Mouse (Mus musculus) forebrain, embryonic 15.5 days (tissue): ENCODE data around the gene Olfr960. TPM values are rescaled to one million over a fixed set of nuclear protein-coding genes. Genes with fewer than 3 reads are reported as not detected.

Source experiments
- ATAC-seq: fragments of 200-750 bp; cut with Nextera tagmentation; replicated peaks from 2 replicates; pipeline ENCODE4 v1.8.0; 2017; ENCODE audit warnings: mild to moderate bottlenecking, moderate TSS enrichment, moderate library complexity
- H3K27ac ChIP-seq: fragments of 300-500 bp; sonication (generic); replicated peaks from 2 replicates; pipeline ENCODE4 v1.5.1; 2015; ENCODE audit warnings: mild to moderate bottlenecking, inconsistent platforms
- H3K27me3 ChIP-seq: fragments of 300-500 bp; sonication (generic); 2 replicates; pipeline ENCODE4 v1.6.1; 2015; ENCODE audit warnings: inconsistent platforms
- H3K36me3 ChIP-seq: fragments of 300-500 bp; sonication (generic); 2 replicates; pipeline ENCODE4 v1.6.1; 2015; ENCODE audit warnings: mild to moderate bottlenecking, inconsistent platforms
- H3K4me1 ChIP-seq: fragments of 300-500 bp; sonication (generic); 2 replicates; pipeline ENCODE4 v1.6.1; 2015; ENCODE audit warnings: inconsistent platforms
- H3K4me2 ChIP-seq: fragments of 300-500 bp; sonication (generic); replicated peaks from 2 replicates; pipeline ENCODE4 v1.6.1; 2015; ENCODE audit warnings: mild to moderate bottlenecking, inconsistent platforms
- H3K4me3 ChIP-seq: fragments of 300-500 bp; sonication (generic); 2 replicates; pipeline ENCODE4 v1.5.1; 2015; ENCODE audit warnings: mild to moderate bottlenecking, inconsistent platforms
- H3K9ac ChIP-seq: fragments of 300-500 bp; sonication (generic); replicated peaks from 2 replicates; pipeline ENCODE4 v1.6.1; 2015; ENCODE audit warnings: mild to moderate bottlenecking, inconsistent platforms
- H3K9me3 ChIP-seq: fragments of 300-500 bp; sonication (generic); 2 replicates; pipeline ENCODE4 v1.6.1; 2016; ENCODE audit warnings: inconsistent platforms
- WGBS: fragments of 180-500 bp; shearing (Covaris S2); methylation state at CpG from one replicate; pipeline ENCODE4 v1.1.7; 2015; ENCODE audit warnings: mixed read lengths; 5-methylcytosine and 5-hydroxymethylcytosine counted together
- polyA plus RNA-seq: library from polyadenylated mRNA; unstranded; fragments of >200 nt; fragmentation: Nextera tagmentation; extraction: Ambion mirVana; gene quantifications from 2 replicates; pipeline ENCODE4 v1.2.1, GENCODE M21; 2015

Gene Olfr960
- not detected in 2 replicates for polyA plus RNA-seq

DNA sequence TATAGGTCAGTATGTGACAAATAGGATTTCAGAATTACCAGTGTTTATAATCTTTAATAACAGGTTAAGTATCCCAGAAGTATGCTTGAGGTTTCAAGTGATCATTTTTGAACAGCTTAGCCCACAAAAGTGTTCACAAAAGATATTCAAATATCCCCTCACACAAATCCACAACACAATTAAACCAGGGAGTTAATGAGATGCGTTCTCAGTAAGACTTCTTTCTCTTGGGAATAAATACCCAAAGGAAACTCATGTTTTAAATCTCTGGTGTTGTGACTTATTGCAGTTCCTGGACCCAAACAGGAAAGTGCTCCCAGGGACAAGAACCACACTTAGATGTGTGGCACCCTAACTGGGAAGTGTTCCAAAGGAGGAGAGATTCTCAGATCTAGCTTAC lies at the start of gene Olfr960:
Gene Olfr960, plus strand, starts transcription at position 301 of the 400 bp plus-strand sequence.
- Histone ChIP-seq H3K9me3 (no peaks in the 10 kb centered on the region), H3K4me3 (no peak within 1 kb of the TSS), H3K27ac (no peak within 1 kb of the TSS), H3K36me3 (no peaks in the 10 kb centered on the region), H3K4me1 (no peaks in the 10 kb centered on the region), H3K9ac (no peak within 1 kb of the TSS), H3K27me3 (no peaks in the 10 kb centered on the region), H3K4me2 (no peak within 1 kb of the TSS)
- no peak for ATAC-seq
- WGBS: 27% methylated on average over 1 of the region's 1 CpGs

DNA sequence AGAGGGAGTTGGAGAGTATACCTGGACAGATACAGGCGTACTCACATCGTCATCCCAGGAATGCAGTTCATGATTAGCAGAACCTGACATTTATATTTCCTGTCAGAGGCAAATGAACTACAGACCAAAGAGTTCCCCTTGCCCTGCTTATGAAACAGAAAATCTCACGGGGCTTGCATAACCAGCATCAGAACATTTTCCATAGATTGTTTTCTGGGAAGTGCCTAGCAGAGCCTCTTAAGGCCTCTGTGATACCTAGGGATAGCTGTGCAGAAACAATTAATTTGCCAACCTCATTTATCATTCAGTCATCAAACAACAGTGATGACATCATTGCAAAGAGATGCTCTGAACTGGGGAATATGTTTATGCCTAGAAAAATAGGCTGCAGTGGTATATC lies 45.7 kb upstream of the Olfr960 start, which contains the start of gene Olfr959:
Gene Olfr959, minus strand, starts transcription at position 101 of the 400 bp plus-strand sequence.
- 94% methylated on average over 3 of the region's 3 CpGs for WGBS
- Histone ChIP-seq H3K36me3 (no peaks in the 10 kb centered on the region), H3K9me3 (no peaks in the 10 kb centered on the region), H3K9ac (no peak within 1 kb of the TSS), H3K4me2 (no peak within 1 kb of the TSS), H3K4me3 (no peak within 1 kb of the TSS), H3K27ac (no peak within 1 kb of the TSS), H3K4me1 (no peaks in the 10 kb centered on the region), H3K27me3 (no peaks in the 10 kb centered on the region)
- no peak for ATAC-seq

DNA sequence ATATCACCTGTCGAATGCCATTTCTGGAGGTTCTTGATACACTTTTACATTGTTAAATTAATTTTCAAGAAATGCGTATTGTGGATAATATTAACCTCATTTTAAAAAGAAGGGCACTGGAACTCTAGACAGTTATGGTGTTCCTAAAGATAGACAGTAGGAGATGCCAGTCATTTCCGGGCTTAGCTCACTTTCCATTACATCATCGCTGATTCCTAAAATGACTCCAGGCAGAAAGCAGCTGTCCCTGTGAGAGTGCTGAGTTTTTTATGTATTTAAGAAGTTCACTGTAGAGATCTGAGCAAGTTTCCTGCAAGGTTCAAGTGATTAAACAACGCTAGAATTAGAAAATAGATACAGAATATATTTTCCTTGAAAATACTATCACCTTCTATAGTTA lies 44.1 kb upstream of the Olfr960 start:
- H3K27ac ChIP-seq: no peak overlapping the region
- ATAC-seq: no peak
- H3K27me3 ChIP-seq: no peaks in the 10 kb centered on the region
- H3K4me1 ChIP-seq: no peaks in the 10 kb centered on the region
- no peak overlapping the region for H3K4me3 ChIP-seq
- WGBS: 89% methylated on average over 5 of the region's 5 CpGs
- H3K9me3 ChIP-seq: no peaks in the 10 kb centered on the region
- H3K4me2 ChIP-seq: no peak overlapping the region
- no peak overlapping the region for H3K9ac ChIP-seq
- no peaks in the 10 kb centered on the region for H3K36me3 ChIP-seq

DNA sequence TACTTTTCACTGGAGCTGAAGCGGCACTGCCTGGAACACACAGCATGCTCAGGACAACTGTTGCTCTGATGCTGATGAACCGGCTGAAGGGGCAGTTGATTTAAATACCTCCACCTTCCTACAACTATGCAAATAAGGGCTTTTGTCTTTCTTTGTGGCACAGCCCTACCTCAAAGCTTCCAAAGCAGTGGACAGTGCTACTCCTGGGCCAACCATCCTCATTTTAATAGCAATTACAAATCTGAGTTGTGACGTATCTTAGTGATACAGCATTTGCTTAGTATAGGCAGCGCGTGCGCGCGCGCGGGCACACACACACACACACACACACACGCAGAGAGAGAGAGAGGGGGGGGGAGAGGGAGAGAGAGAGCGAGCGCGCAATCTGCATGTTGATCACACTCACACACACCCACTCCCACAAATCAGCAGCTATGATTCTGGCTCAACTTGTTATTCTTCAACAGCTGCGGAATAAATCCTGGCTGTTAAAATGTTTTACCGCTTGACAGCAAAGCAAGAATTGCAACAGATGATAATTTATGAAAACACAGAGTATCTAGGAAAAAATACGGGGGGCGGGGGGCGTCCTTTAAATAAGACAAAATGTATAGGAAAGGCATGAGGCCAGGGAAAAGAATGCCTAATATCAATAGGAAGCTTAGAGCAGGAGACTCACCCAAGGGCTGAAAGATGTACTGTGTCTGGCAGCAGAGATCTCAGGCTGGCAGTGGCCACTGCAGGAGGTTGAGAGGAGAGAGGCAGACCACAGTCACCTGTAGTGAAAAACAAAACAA lies 18.4 kb upstream of the Olfr960 start:
- H3K27me3 ChIP-seq: 0 out of 2 replicates have a peak, but pooled peaks cover 2% of the 10 kb centered on the region
- peak overlapping the region; percentile 35 for H3K4me3 ChIP-seq
- peak overlapping the region; percentile 42 for H3K27ac ChIP-seq
- no peaks in the 10 kb centered on the region for H3K36me3 ChIP-seq
- peak overlapping the region; percentile 65 for H3K4me2 ChIP-seq
- 0% methylated on average over 19 of the region's 19 CpGs for WGBS
- H3K4me1 ChIP-seq: peaks cover 24% of the 10 kb centered on the region
- ATAC-seq: peak; percentile 97
- H3K9me3 ChIP-seq: no peaks in the 10 kb centered on the region
- peak overlapping the region; percentile 29 for H3K9ac ChIP-seq

DNA sequence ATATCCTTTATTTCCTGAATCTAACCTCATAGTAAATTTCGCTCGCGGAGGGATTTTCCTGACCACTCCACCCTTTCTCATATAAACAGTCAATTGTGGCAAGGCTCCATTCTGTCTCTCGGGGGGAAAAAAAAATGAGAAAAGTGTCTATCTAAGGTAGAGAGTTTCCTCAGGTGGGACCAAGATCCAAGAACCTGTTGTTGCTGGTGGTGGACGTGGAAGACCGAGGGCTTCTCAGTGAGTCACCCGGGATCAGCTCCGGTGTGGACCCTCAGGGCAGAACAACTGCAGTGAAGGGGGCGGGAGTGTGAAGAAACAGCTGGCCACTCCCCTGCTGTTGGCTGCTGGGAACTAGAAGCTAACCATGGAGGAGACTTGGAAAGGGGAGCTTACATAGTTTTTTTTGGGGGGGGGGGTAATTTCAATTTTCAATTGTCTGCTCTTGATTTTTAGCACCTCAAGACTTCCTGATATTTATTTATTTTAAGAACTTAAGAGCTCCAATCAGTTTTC lies 17.8 kb upstream of the Olfr960 start:
- peaks cover 24% of the 10 kb centered on the region for H3K4me1 ChIP-seq
- peak; percentile 41 for ATAC-seq
- peak overlapping the region; percentile 65 for H3K4me2 ChIP-seq
- H3K27me3 ChIP-seq: 0 out of 2 replicates have a peak, but pooled peaks cover 2% of the 10 kb centered on the region
- WGBS: under 1% methylated on average over 9 of the region's 9 CpGs
- peak overlapping the region; percentile 35 for H3K4me3 ChIP-seq
- peak overlapping the region; percentile 42 for H3K27ac ChIP-seq
- no peaks in the 10 kb centered on the region for H3K9me3 ChIP-seq
- no peaks in the 10 kb centered on the region for H3K36me3 ChIP-seq
- peak overlapping the region; percentile 29 for H3K9ac ChIP-seq

DNA sequence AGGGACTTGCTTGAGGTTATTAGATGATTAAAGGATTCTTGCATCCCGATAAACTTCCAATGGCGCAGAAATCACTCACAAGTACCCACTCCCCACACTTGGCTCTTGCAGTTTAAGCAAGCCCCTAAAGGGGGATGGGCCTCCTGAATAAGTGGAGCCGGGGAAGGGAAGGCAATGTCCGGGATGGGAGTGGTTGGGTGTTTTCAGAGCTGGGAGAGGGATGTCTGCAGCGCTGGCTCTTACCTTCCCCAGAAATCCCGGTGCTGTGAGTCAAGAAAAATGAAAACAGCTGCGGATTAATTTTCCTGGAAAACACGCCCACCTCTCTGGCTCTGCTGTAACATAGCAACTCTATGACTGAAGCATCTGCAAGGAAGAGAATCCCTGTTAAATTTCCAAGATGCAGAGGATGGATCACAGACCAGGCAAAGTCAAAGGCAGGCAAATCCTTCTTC lies 17.1 kb upstream of the Olfr960 start, which contains the start of gene AW551984:
Gene AW551984, minus strand, starts transcription at position 405 of the 455 bp plus-strand sequence.
- H3K9ac ChIP-seq: peak within 1 kb of the TSS; percentile 36
- peak within 1 kb of the TSS; percentile 65 for H3K4me2 ChIP-seq
- no peaks in the 10 kb centered on the region for H3K36me3 ChIP-seq
- ATAC-seq: peak; percentile 41; the same call in 1 of the 2 replicates
- WGBS: under 1% methylated on average over 8 of the region's 8 CpGs
- peak within 1 kb of the TSS; percentile 35 for H3K4me3 ChIP-seq
- peak within 1 kb of the TSS; percentile 42 for H3K27ac ChIP-seq
- H3K9me3 ChIP-seq: no peaks in the 10 kb centered on the region
- 0 out of 2 replicates have a peak, but pooled peaks cover 2% of the 10 kb centered on the region for H3K27me3 ChIP-seq
- peaks cover 24% of the 10 kb centered on the region for H3K4me1 ChIP-seq

DNA sequence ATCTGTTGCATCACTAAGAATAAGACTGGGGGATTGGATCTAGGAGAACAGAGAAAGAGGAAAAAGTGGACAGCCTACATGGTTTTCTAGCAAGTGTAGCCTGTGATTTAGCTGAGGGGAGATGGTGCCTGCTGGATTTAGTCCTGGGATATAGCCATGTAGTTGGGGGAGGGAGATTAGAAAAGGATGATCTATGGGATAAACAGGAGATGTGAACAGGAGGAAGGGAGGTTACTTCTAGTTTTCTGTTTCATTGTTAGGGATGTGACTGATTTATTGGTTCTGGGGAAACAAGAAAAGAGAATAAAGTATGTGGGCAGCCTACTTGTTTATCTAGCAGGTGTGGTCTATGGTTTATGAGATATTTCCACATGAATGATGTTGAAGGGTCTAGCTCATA lies 12.7 kb upstream of the Olfr960 start:
- peaks cover 11% of the 10 kb centered on the region for H3K4me1 ChIP-seq
- no peak overlapping the region for H3K4me3 ChIP-seq
- H3K9ac ChIP-seq: no peak overlapping the region
- H3K4me2 ChIP-seq: no peak overlapping the region
- H3K27ac ChIP-seq: no peak overlapping the region
- H3K36me3 ChIP-seq: no peaks in the 10 kb centered on the region
- no peak for ATAC-seq
- no peaks in the 10 kb centered on the region for H3K9me3 ChIP-seq
- H3K27me3 ChIP-seq: 0 out of 2 replicates have a peak, but pooled peaks cover 2% of the 10 kb centered on the region

DNA sequence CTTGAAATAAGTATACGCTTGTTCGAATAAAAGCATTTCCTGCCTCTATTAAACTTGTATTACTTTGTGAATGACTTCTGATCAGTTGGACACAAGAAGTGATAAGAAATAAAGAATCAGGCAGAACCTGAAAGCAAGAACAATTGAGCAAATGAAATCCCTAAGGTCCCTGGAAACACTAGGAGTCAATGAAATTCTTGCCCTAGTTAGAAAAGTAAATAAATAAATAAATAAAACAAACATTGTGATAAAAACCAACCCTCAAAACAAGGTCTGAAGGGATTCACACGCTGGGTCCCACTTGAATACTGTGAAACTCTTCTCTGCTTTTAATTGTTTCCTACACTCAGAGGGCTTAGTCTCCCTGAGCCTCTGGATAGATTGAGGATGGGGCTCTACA lies 10.8 kb upstream of the Olfr960 start, which contains the start of gene Olfr148:
Gene Olfr148, plus strand, starts transcription at position 301 of the 400 bp plus-strand sequence.
- H3K36me3 ChIP-seq: no peaks in the 10 kb centered on the region
- H3K9ac ChIP-seq: no peak within 1 kb of the TSS
- WGBS: 74% methylated on average over 3 of the region's 3 CpGs
- H3K4me1 ChIP-seq: no peaks in the 10 kb centered on the region
- ATAC-seq: no peak
- H3K27ac ChIP-seq: no peak within 1 kb of the TSS
- no peak within 1 kb of the TSS for H3K4me2 ChIP-seq
- H3K9me3 ChIP-seq: no peaks in the 10 kb centered on the region
- no peaks in the 10 kb centered on the region for H3K27me3 ChIP-seq
- H3K4me3 ChIP-seq: no peak within 1 kb of the TSS

DNA sequence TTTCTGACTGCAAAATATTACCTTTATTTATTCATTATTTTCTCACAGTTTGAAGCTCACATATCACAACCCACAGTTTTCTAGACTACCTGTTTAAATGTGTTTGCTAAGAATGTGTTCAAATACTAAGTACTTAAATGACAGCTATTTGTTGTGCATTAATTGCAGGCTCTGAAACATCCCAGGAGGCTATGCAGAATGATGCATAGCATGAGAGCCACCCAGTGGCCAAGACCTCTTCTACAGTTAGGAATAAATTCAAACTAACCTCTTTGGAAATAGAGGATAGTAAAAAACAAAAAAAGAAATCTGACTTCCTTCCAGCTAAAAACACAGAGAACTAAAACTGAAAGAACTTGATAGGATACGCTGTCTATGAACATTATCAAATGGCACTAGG lies 9.2 kb upstream of the Olfr960 start:
- Histone ChIP-seq H3K27ac (no peak overlapping the region), H3K4me3 (no peak overlapping the region), H3K9me3 (no peaks in the 10 kb centered on the region), H3K4me2 (no peak overlapping the region), H3K27me3 (no peaks in the 10 kb centered on the region), H3K9ac (no peak overlapping the region), H3K36me3 (no peaks in the 10 kb centered on the region), H3K4me1 (no peaks in the 10 kb centered on the region)
- 52% methylated on average over 1 of the region's 1 CpGs for WGBS
- ATAC-seq: peak; percentile 68

DNA sequence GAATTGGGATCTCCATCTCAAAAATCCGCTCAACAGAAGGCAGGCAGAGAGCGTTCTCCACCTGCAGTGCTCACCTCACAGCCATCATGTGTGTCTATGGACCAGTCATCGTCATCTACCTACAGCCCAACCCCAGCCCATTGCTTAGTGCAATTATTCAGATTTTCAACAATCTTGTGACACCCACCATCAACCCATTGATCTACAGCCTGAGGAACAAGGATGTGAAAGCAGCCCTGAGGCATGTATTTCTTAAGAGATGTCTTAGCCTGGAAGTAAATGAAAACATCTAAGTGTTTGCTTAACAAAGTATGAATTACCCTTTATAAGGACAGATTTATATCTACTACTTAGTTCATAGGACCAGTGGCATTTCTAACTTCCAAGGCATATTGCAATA lies 2.6 kb downstream of the Olfr960 start:
- no peak for ATAC-seq
- Histone ChIP-seq H3K4me2 (no peak overlapping the region), H3K4me1 (no peaks in the 10 kb centered on the region), H3K9me3 (no peaks in the 10 kb centered on the region), H3K27me3 (no peaks in the 10 kb centered on the region), H3K27ac (no peak overlapping the region), H3K36me3 (no peaks in the 10 kb centered on the region), H3K9ac (no peak overlapping the region), H3K4me3 (no peak overlapping the region)
- WGBS: 95% methylated on average over 3 of the region's 3 CpGs

DNA sequence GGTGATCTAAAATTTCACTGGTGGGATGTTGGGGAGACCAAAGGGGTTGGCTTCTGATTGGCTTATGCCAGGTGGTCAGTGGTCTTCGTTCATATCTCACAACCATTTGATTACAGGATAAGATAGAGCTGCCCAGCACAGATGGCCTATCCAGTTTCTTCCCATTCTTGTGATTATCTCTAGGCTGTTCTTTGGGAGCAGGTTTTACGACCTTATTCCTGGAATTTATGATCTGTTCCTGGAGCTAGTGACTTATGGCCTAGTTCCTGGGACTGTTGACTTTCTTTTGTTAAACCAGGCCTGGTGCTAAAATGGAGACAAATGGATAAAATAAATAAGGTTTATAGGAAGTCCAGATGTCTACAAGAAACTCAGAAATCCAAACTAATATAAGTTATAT lies 3.5 kb downstream of the Olfr960 start:
- Histone ChIP-seq H3K4me1 (no peaks in the 10 kb centered on the region), H3K4me3 (no peak overlapping the region), H3K4me2 (no peak overlapping the region), H3K27ac (no peak overlapping the region), H3K9ac (no peak overlapping the region), H3K36me3 (no peaks in the 10 kb centered on the region), H3K27me3 (no peaks in the 10 kb centered on the region), H3K9me3 (no peaks in the 10 kb centered on the region)
- no peak for ATAC-seq
- WGBS: 93% methylated on average over 2 of the region's 2 CpGs

DNA sequence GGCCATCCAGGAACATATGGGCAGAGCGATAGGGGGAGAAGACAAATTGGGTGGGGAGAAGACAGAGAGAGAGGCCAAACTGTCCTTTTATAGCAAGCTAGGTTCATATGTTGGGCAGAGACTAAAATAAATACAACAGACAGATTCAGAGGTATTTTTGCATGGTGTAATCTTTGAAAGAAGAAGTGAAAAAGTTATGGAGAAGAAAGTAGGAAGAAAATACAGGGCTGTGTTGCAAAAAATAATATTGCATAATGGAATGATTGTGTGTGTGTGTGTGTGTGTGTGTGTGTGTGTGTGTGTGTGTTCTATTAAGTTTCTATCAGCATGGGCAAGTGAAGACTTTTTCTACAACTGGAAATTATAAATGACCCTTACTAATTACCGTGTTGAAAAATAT lies 7.9 kb downstream of the Olfr960 start:
- no peak overlapping the region for H3K27ac ChIP-seq
- no peak overlapping the region for H3K9ac ChIP-seq
- no peaks in the 10 kb centered on the region for H3K9me3 ChIP-seq
- no peaks in the 10 kb centered on the region for H3K36me3 ChIP-seq
- H3K27me3 ChIP-seq: no peaks in the 10 kb centered on the region
- no peak for ATAC-seq
- no peak overlapping the region for H3K4me2 ChIP-seq
- H3K4me3 ChIP-seq: no peak overlapping the region
- no peaks in the 10 kb centered on the region for H3K4me1 ChIP-seq
- 89% methylated on average over 2 of the region's 2 CpGs for WGBS
